In genomic region chr10:121430764-121431540, GRCm38 (mm10) we compare ENCODE assay signal across 11 mouse cellular contexts. TPM values are rescaled to one million over a fixed set of nuclear protein-coding genes. Genes with fewer than 3 reads are reported as not detected.
DNase-seq lines count a peak whose midpoint lies in the region; ATAC-seq and TF ChIP-seq lines count a peak whose summit lies in the region.
"Had no signal": no experiment of that assay in that cellular context is flagged by ENCODE, and none has a peak within 500 bp of the region (broad histone marks: within the 10 kb centered on the region; RNA-seq: fewer than 3 reads in every experiment).

No protein-coding gene starts in this region.

- DNase-seq in cerebellum, postnatal 10 days = peak; percentile 52 to 69
- DNase-seq in cerebellum, adult 2 months = no peak
- no peak for DNase-seq in left cerebral cortex, adult 2 months (ENCODE audit: extremely low spot score in 1 of 2, low spot score in 2 of 2)
- no peak for DNase-seq in left cerebral cortex, adult 8-10 months (ENCODE audit: low spot score in 2 of 2)
- no peak for DNase-seq in embryonic facial prominence, embryonic 14.5 days (ENCODE audit: low spot score)
- DNase-seq in spleen, postnatal 10 days (ENCODE audit: low spot score in 2 of 2) = no peak
- DNase-seq: gastrocnemius, postnatal 10 days; right cerebral cortex, postnatal 25 days had no signal

- no peak for TF ChIP-seq CTCF in cerebellum, adult 2 months (IDR thresholded peaks at IDR 0.05; ENCODE audit: borderline replicate concordance, insufficient read depth, low read depth, low read length)
- no peak for TF ChIP-seq CTCF in left cerebral cortex, adult 2 months (IDR thresholded peaks at IDR 0.05)

- WGBS in cerebellum, adult 2 months = 64% methylated on average over 15 of the region's 15 CpGs
- WGBS in embryonic facial prominence, embryonic 14.5 days = 58% methylated on average over 15 of the region's 15 CpGs
- WGBS in liver, embryonic 12.5 days (ENCODE audit: insufficient replicate concordance) = 56% methylated on average over 15 of the region's 15 CpGs

- H3K4me2 ChIP-seq in embryonic facial prominence, embryonic 14.5 days (ENCODE audit: low read depth, low read length) = peak overlapping the region; percentile 41; the same call in 1 of the 2 replicates
- peak overlapping the region; percentile 58; the same call in 1 of the 2 replicates for H3K4me2 ChIP-seq in liver, embryonic 12.5 days

- no peak overlapping the region for H3K4me3 ChIP-seq in cerebellum, adult 2 months (replicated peaks; ENCODE audit: insufficient read depth, low read depth, low read length)
- H3K4me3 ChIP-seq in left cerebral cortex, adult 2 months = no peak overlapping the region
- no peak overlapping the region for H3K4me3 ChIP-seq in embryonic facial prominence, embryonic 14.5 days (ENCODE audit: low read depth, low read length)
- H3K4me3 ChIP-seq in liver, embryonic 12.5 days = no peak overlapping the region

- ATAC-seq in embryonic facial prominence, embryonic 14.5 days (ENCODE audit: low read depth) = no peak
- no peak for ATAC-seq in liver, embryonic 12.5 days
- ATAC-seq in erythroblast, adult 5-6 weeks (replicated peaks; ENCODE audit: low FRiP score, poor library complexity, severe bottlenecking) = no peak
- ATAC-seq: midbrain, embryonic 16.5 days had no signal

- intact Hi-C loops in left cerebral cortex, adult 2 months (cut with DNase I) = no loop called here

- H3K27me3 ChIP-seq in cerebellum, adult 2 months (ENCODE audit: control insufficient read depth, insufficient read depth, low read length) = no peaks in the 10 kb centered on the region
- no peaks in the 10 kb centered on the region for H3K27me3 ChIP-seq in embryonic facial prominence, embryonic 14.5 days (replicated peaks; ENCODE audit: control insufficient read depth, insufficient read depth, low read length)
- no peaks in the 10 kb centered on the region for H3K27me3 ChIP-seq in liver, embryonic 12.5 days (replicated peaks)

- TF ChIP-seq POLR2A in cerebellum, adult 2 months (IDR thresholded peaks at IDR 0.05; ENCODE audit: borderline replicate concordance, insufficient read depth, low read length) = no peak

- H3K4me1 ChIP-seq in cerebellum, adult 2 months (ENCODE audit: control insufficient read depth, insufficient read depth, low read length) = peaks cover 4% of the 10 kb centered on the region; the same call in 1 of the 2 replicates
- H3K4me1 ChIP-seq in embryonic facial prominence, embryonic 14.5 days (ENCODE audit: control insufficient read depth, insufficient read depth, low read length) = peaks cover 67% of the 10 kb centered on the region
- H3K4me1 ChIP-seq in liver, embryonic 12.5 days = peaks cover 94% of the 10 kb centered on the region

- H3K9ac ChIP-seq in embryonic facial prominence, embryonic 14.5 days (ENCODE audit: low read depth, low read length) = no peak overlapping the region
- H3K9ac ChIP-seq in liver, embryonic 12.5 days = no peak overlapping the region

- H3K9me3 ChIP-seq in embryonic facial prominence, embryonic 14.5 days (ENCODE audit: control insufficient read depth, low read length) = no peaks in the 10 kb centered on the region
- H3K9me3 ChIP-seq in liver, embryonic 12.5 days (replicated peaks) = no peaks in the 10 kb centered on the region

- H3K36me3 ChIP-seq in embryonic facial prominence, embryonic 14.5 days (ENCODE audit: control insufficient read depth, insufficient read depth, low read length) = no peaks in the 10 kb centered on the region
- H3K36me3 ChIP-seq in liver, embryonic 12.5 days = no peaks in the 10 kb centered on the region

- no peak overlapping the region for H3K27ac ChIP-seq in cerebellum, adult 2 months (ENCODE audit: insufficient read depth, low read length)
- peak overlapping the region; percentile 48 for H3K27ac ChIP-seq in left cerebral cortex, adult 2 months
- peak overlapping the region; percentile 75 for H3K27ac ChIP-seq in embryonic facial prominence, embryonic 14.5 days (replicated peaks; ENCODE audit: low read depth, low read length)
- peak overlapping the region; percentile 46; the same call in 1 of the 2 replicates for H3K27ac ChIP-seq in liver, embryonic 12.5 days

RNA-seq across cellular contexts. Expression of gene Rassf3, which starts 45.2 kb away (rescaled TPM):
- 16.5 and 17.8 TPM in 2 replicates for polyA plus RNA-seq in cerebellum, adult 2 months (2012; rRNA removed)
- 10 to 100 TPM; 39.4 to 40.1 TPM for total RNA-seq in left cerebral cortex, adult 2 months (2021)
- total RNA-seq in left cerebral cortex, adult 8-10 months (2022) = 10 to 100 TPM; 43.2 to 52.0 (median 45.0) TPM
- 23.6 and 27.0 TPM in 2 replicates for polyA plus RNA-seq in embryonic facial prominence, embryonic 14.5 days (2014; fragmentation: Nextera tagmentation; extraction: Ambion mirVana)
- polyA plus RNA-seq in liver, embryonic 12.5 days (2016; fragmentation: Nextera tagmentation; extraction: Ambion mirVana) = 12.3 and 12.8 TPM in 2 replicates
- 11.7 and 12.5 TPM in 2 replicates for total RNA-seq in erythroblast, adult 5-6 weeks (2015; ENCODE audit: low replicate concordance)
- total RNA-seq in erythroblast, adult 5-6 weeks (2017; ENCODE audit: low replicate concordance) = 7.8 and 12.7 TPM in 2 replicates

Comparison
In these comparisons a context has a peak if more than half of its experiments do, and no peak if none do; other contexts are left out.
1. DNase-seq: peak in cerebellum, postnatal 10 days (2 of 2); none in cerebellum, adult 2 months (0 of 2), left cerebral cortex, adult 2 months (0 of 2), left cerebral cortex, adult 8-10 months (0 of 2), embryonic facial prominence, embryonic 14.5 days (single experiment) and spleen, postnatal 10 days (0 of 2).